Mouse (Mus musculus) CH12.LX (cell line): ENCODE measurements at regions not wholly inside any gene's neighbourhood (a gene's known extent, or its start where the extent isn't known, plus 50 kb on each side); places are given as distances from the start of the nearest gene placed in this dataset.

Experiments used
- CHD2 ChIP-seq: IDR thresholded peaks from 2 replicates; pipeline ENCODE4 v1.6.1; 2011; ENCODE audit warnings: low read length, improper control_type of control experiment
- CTCF ChIP-seq, 2 experiments: IDR thresholded peaks in 1 of 2; conservative IDR thresholded peaks in 1 of 2; 2 replicates each; pipeline ENCODE4 v1.5.1; 2011 to 2012; ENCODE audit warnings: low read depth in 2 of 2, low read length in 2 of 2, improper control_type of control experiment in 1 of 2, inconsistent platforms in 1 of 2, mild to moderate bottlenecking in 1 of 2, moderate library complexity in 1 of 2
- MAX ChIP-seq: IDR thresholded peaks from 2 replicates; pipeline ENCODE4 v1.6.1; 2011; ENCODE audit warnings: low read length, improper control_type of control experiment
- MXI1 ChIP-seq: IDR thresholded peaks from 2 replicates; pipeline ENCODE4 v1.6.1; 2011; ENCODE audit warnings: mild to moderate bottlenecking, low read depth, low read length, improper control_type of control experiment
- NELFE ChIP-seq: IDR thresholded peaks from 2 replicates; pipeline ENCODE4 v1.6.1; 2011; ENCODE audit warnings: low read depth, low read length, improper control_type of control experiment
- NRF1 ChIP-seq: IDR thresholded peaks from 2 replicates; pipeline ENCODE4 v1.6.1; 2014; ENCODE audit warnings: low read depth, mild to moderate bottlenecking, inconsistent platforms, low read length, improper control_type of control experiment, moderate library complexity
- POLR2AphosphoS2 ChIP-seq: IDR thresholded peaks from 2 replicates; pipeline ENCODE4 v1.6.1; 2011; ENCODE audit warnings: low read depth, low read length, improper control_type of control experiment
- USF2 ChIP-seq: conservative IDR thresholded peaks from 2 replicates; pipeline ENCODE4 v1.6.1; 2011; ENCODE audit warnings: low read depth, low read length, improper control_type of control experiment
- ZKSCAN1 ChIP-seq: IDR thresholded peaks from 2 replicates; pipeline ENCODE4 v1.6.1; 2012; ENCODE audit warnings: low read depth, inconsistent platforms, low read length, improper control_type of control experiment, borderline replicate concordance

GRCm38 (mm10) chr19:33056372-33056791, 299.1 kb downstream of the Pten start:
- no peak for TF ChIP-seq ZKSCAN1
- TF ChIP-seq USF2: no peak
- TF ChIP-seq POLR2AphosphoS2: no peak
- no peak for TF ChIP-seq CTCF (conservative IDR thresholded peaks at IDR 0.05 in 1 of 2, IDR thresholded peaks at IDR 0.05 in 1 of 2; ENCODE audit: low read depth in 2 of 2, low read length in 2 of 2)
- no peak for TF ChIP-seq NRF1
- TF ChIP-seq CHD2: no peak
- TF ChIP-seq NELFE: no peak
- peak; percentile 73; the same call in 1 of the 2 replicates for TF ChIP-seq MAX
- no peak for TF ChIP-seq MXI1
